Mouse (Mus musculus): Measurements from ENCODE around the gene Trhr2. TPM values are rescaled to one million over a fixed set of nuclear protein-coding genes. Genes with fewer than 3 reads are reported as not detected.

The Trhr2 gene
- total RNA-seq, 2 experiments from 2014 or later, result 0.66 to 1.3 TPM

- DNase-seq, result no peak
- intact Hi-C loops (cut with DNase I), result no loop called here
These were observed 49.4 kb downstream of the Trhr2 start for GRCm38 (mm10) chr8:122311115-122311514.

- intact Hi-C loops (cut with DNase I), result no loop called here
- DNase-seq, result no peak
These were observed 51.3 kb downstream of the Trhr2 start for GRCm38 (mm10) chr8:122309272-122309671.

GRCm38 (mm10) chr8:122307836-122308235 is 52.7 kb downstream of the Trhr2 start:
- DNase-seq, result peak; percentile 95
- intact Hi-C loops (cut with DNase I), result no loop called here

Other genes with a start within 250 kb of the Trhr2 start
- 10 to 100 TPM in 1 of 2 experiments, 1 to 10 TPM in 1; 8.6 to 12.2 TPM for gene Zfpm1, start 78.6 kb downstream of the Trhr2 start, total RNA-seq (2021)
- 10 to 100 TPM; 47.9 to 49.3 TPM for gene Zc3h18, start 15.9 kb upstream of the Trhr2 start, total RNA-seq (2021)
- gene Il17c, start 61.3 kb upstream of the Trhr2 start, total RNA-seq (2021), result under 1 TPM in 1 of 2 experiments, not detected in 1; 0.52 TPM
- gene Cyba, start 72.2 kb upstream of the Trhr2 start, total RNA-seq (2021), result 10 to 100 TPM in 1 of 2 experiments, 1 to 10 TPM in 1; 8.8 to 10.1 TPM
- gene Mvd, start 82.7 kb upstream of the Trhr2 start, total RNA-seq (2021), result 10 to 100 TPM; 68.7 to 78.2 TPM
- gene Snai3, start 100.0 kb upstream of the Trhr2 start, total RNA-seq (2021), result not detected
- 10 to 100 TPM; 21.8 to 24.1 TPM for gene Rnf166, start 115.3 kb upstream of the Trhr2 start, total RNA-seq (2021)
- gene Ctu2, start 115.4 kb upstream of the Trhr2 start, total RNA-seq (2021), result 10 to 100 TPM; 46.2 to 49.4 TPM
- 10 to 100 TPM; 19.9 to 20.6 TPM for gene Piezo1, start 190.6 kb upstream of the Trhr2 start, total RNA-seq (2021)
- 1 to 10 TPM; 5.9 to 6.9 TPM for gene Cdt1, start 207.3 kb upstream of the Trhr2 start, total RNA-seq (2021)
- gene Aprt, start 216.2 kb upstream of the Trhr2 start, total RNA-seq (2021), result 100 to 1,000 TPM; 101 to 102 TPM

All from left cerebral cortex, postnatal 4 days (tissue).